Mouse (Mus musculus) thymus, adult 2 months (tissue): Measurements from ENCODE around the gene Phgdh.

Source experiments
- CTCF ChIP-seq: fragments of 200-500 bp; IDR thresholded peaks from 2 replicates; pipeline ENCODE4 v1.5.1; 2012; ENCODE audit warnings: mild to moderate bottlenecking, control low read depth, low read length, moderate library complexity, borderline replicate concordance; ENCODE audit not compliant: control insufficient read depth, poor library complexity, insufficient read depth; ENCODE audit errors: extremely low read depth
- POLR2A ChIP-seq: fragments of 200-500 bp; IDR thresholded peaks from 2 replicates; pipeline ENCODE4 v1.6.1; 2012; ENCODE audit warnings: mild to moderate bottlenecking, low read length, control low read depth, moderate library complexity; ENCODE audit not compliant: control insufficient read depth, poor library complexity, insufficient read depth; ENCODE audit errors: extremely low read depth

DNA sequence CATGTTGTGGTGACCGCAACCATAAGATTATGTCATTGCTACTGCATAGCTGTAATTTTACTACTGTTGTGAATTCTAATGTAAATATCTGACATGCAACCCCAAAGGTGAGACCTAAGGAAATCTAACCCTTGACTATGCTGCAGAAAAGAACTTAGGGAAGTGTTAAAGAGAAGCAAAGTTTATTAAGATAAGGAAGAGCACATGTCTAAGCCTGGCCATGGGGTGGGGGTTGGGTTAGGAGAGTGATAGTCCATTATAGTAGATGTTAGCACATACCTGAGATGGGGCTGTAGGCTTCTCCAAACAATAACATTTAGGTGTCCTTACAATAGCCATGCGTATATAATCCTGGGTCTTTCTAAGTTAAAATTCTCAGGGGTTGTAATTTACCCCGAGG lies 3.4 kb upstream of the Phgdh start:
- TF ChIP-seq POLR2A (no peak), CTCF (no peak)
